Mouse (Mus musculus): ENCODE results near the gene Eif4g1. TPM values are rescaled to one million over a fixed set of nuclear protein-coding genes. Genes with fewer than 3 reads are reported as not detected.

Gene Eif4g1
- polyA plus RNA-seq, 1 experiment from 2014 or later = 113 TPM

GRCm38 (mm10) chr16:20657661-20658060 is 10.5 kb upstream of the Eif4g1 start:
- H3K27ac ChIP-seq (ENCODE audit: low read length) = no peak overlapping the region
- 88% methylated on average over 4 of the region's 4 CpGs for WGBS

DNA sequence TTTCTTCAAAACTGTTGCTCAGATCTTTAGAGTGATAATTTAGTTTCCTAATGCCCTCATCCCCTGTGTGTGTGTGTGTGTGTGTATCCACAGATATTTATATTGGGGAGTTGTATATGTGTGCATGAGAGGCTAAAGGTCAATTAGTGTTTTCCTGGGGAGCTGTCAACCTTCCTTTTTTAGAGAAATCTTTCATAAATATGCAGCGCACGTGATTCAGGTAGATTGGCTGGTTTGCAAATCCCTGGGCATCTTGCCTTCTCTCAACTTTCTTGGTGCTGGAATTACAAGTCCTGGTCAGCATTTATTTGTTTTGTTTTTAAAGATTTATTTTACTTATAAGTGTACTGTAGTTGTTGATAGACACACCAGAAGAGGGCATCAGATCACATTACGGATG is 2.2 kb downstream of the Eif4g1 start:
- H3K9me3 ChIP-seq (replicated peaks; ENCODE audit: control insufficient read depth, low read length) = no peaks in the 10 kb centered on the region
- ATAC-seq (replicated peaks; ENCODE audit: extremely low read depth, insufficient read depth, low FRiP score) = no peak
- no peak overlapping the region for H3K4me2 ChIP-seq (ENCODE audit: low read depth, low read length)
- no peak overlapping the region for H3K27ac ChIP-seq (ENCODE audit: low read length)
- WGBS = 84% methylated on average over 3 of the region's 3 CpGs
- H3K9ac ChIP-seq (ENCODE audit: low read length) = no peak overlapping the region
- H3K27me3 ChIP-seq (ENCODE audit: control insufficient read depth, insufficient read depth, low read length) = no peaks in the 10 kb centered on the region
- H3K4me3 ChIP-seq (ENCODE audit: low read length) = no peak overlapping the region
- peaks cover 15% of the 10 kb centered on the region for H3K4me1 ChIP-seq (ENCODE audit: control insufficient read depth, insufficient read depth, low read length)
- H3K36me3 ChIP-seq (ENCODE audit: control insufficient read depth, insufficient read depth) = peaks cover 1% of the 10 kb centered on the region

More at GRCm38 (mm10) chr16:20657661-20658060, 10.5 kb upstream of the Eif4g1 start:
- H3K27me3 ChIP-seq (ENCODE audit: control insufficient read depth, insufficient read depth, low read length) = no peaks in the 10 kb centered on the region
- peaks cover 78% of the 10 kb centered on the region for H3K36me3 ChIP-seq (ENCODE audit: control insufficient read depth, insufficient read depth)
- no peak overlapping the region for H3K9ac ChIP-seq (ENCODE audit: low read length)
- no peak overlapping the region for H3K4me3 ChIP-seq (ENCODE audit: low read length)
- H3K4me2 ChIP-seq (ENCODE audit: low read depth, low read length) = no peak overlapping the region
- ATAC-seq (replicated peaks; ENCODE audit: extremely low read depth, insufficient read depth, low FRiP score) = no peak
- no peaks in the 10 kb centered on the region for H3K9me3 ChIP-seq (replicated peaks; ENCODE audit: control insufficient read depth, low read length)
- peaks cover 3% of the 10 kb centered on the region for H3K4me1 ChIP-seq (ENCODE audit: control insufficient read depth, insufficient read depth, low read length)

GRCm38 (mm10) chr16:20671886-20672285 is 3.8 kb downstream of the Eif4g1 start:
- 25% methylated on average over 6 of the region's 6 CpGs for WGBS
- Histone ChIP-seq H3K4me1 (ENCODE audit: control insufficient read depth, insufficient read depth, low read length) (peaks cover 15% of the 10 kb centered on the region), H3K27me3 (ENCODE audit: control insufficient read depth, insufficient read depth, low read length) (no peaks in the 10 kb centered on the region), H3K36me3 (ENCODE audit: control insufficient read depth, insufficient read depth) (peaks cover 16% of the 10 kb centered on the region), H3K9me3 (replicated peaks; ENCODE audit: control insufficient read depth, low read length) (no peaks in the 10 kb centered on the region), H3K27ac (ENCODE audit: low read length) (no peak overlapping the region), H3K9ac (ENCODE audit: low read length) (no peak overlapping the region), H3K4me3 (ENCODE audit: low read length) (peak overlapping the region; percentile 93; the same call in 1 of the 2 replicates), H3K4me2 (ENCODE audit: low read depth, low read length) (peak overlapping the region; percentile 98)
- ATAC-seq (replicated peaks; ENCODE audit: extremely low read depth, insufficient read depth, low FRiP score) = no peak

DNA sequence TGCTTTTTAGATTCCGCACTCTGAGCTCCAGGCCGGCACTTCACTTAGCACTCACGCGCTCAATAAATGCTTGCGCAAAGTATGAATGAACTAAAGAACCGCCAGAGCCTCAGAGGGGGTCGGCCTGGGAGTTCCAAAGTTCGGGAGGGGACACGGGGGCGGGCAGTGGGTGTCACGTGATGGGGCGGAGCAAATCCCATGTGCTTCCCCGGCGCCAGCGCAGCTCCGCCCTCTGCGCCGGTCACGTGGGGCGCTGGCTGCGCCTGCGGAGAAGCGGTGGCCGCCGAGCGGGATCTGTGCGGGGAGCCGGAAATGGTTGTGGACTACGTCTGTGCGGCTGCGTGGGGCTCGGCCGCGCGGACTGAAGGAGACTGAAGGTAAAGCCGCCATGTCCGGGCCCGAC is 4.4 kb downstream of the Eif4g1 start:
- Histone ChIP-seq H3K4me1 (ENCODE audit: control insufficient read depth, insufficient read depth, low read length) (peaks cover 20% of the 10 kb centered on the region), H3K27me3 (ENCODE audit: control insufficient read depth, insufficient read depth, low read length) (no peaks in the 10 kb centered on the region), H3K4me3 (ENCODE audit: low read length) (peak overlapping the region; percentile 93), H3K9ac (ENCODE audit: low read length) (peak overlapping the region; percentile 97), H3K36me3 (ENCODE audit: control insufficient read depth, insufficient read depth) (peaks cover 22% of the 10 kb centered on the region), H3K27ac (ENCODE audit: low read length) (peak overlapping the region; percentile 96), H3K4me2 (ENCODE audit: low read depth, low read length) (peak overlapping the region; percentile 98), H3K9me3 (replicated peaks; ENCODE audit: control insufficient read depth, low read length) (no peaks in the 10 kb centered on the region)
- peak; percentile 94 for ATAC-seq (replicated peaks; ENCODE audit: extremely low read depth, insufficient read depth, low FRiP score)
- under 1% methylated on average over 38 of the region's 38 CpGs for WGBS

GRCm38 (mm10) chr16:20672965-20673705 is 5.0 kb downstream of the Eif4g1 start:
- peak overlapping the region; percentile 97 for H3K9ac ChIP-seq (ENCODE audit: low read length)
- peak overlapping the region; percentile 98 for H3K4me2 ChIP-seq (ENCODE audit: low read depth, low read length)
- ATAC-seq (replicated peaks; ENCODE audit: extremely low read depth, insufficient read depth, low FRiP score) = peak; percentile 76
- WGBS = under 1% methylated on average over 58 of the region's 78 CpGs
- no peaks in the 10 kb centered on the region for H3K9me3 ChIP-seq (replicated peaks; ENCODE audit: control insufficient read depth, low read length)
- peak overlapping the region; percentile 93 for H3K4me3 ChIP-seq (ENCODE audit: low read length)
- H3K4me1 ChIP-seq (ENCODE audit: control insufficient read depth, insufficient read depth, low read length) = peaks cover 25% of the 10 kb centered on the region
- H3K27ac ChIP-seq (ENCODE audit: low read length) = peak overlapping the region; percentile 96
- peaks cover 26% of the 10 kb centered on the region for H3K36me3 ChIP-seq (ENCODE audit: control insufficient read depth, insufficient read depth)
- no peaks in the 10 kb centered on the region for H3K27me3 ChIP-seq (ENCODE audit: control insufficient read depth, insufficient read depth, low read length)

DNA sequence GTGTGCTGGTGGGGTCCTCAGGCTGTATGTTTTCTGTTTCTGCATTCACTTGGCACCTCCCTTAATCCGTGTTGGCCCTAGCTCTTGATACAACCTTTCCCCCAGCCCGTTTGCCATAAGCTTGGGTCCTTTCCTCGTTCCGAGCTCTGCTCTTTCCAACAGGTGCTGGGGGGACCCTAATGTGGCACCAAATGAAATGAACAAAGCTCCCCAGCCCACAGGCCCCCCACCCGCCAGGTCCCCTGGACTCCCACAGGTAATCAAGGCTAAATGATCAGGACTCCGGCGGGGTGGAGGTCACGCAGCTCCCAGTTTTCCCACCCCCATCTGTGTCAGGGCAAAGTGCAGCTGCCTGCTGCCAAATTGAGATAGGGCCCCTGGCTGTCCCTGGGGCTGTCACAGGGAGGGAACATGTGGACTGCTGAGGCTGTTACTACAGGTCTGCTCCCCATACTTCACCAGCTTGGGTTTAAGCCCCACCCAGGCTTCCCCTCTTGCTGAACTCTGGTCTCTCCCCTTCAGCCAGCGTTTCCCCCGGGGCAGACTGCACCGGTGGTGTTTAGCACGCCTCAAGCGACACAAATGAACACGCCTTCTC is 5.7 kb downstream of the Eif4g1 start:
- no peak; the same call in 1 of the 2 replicates for ATAC-seq (replicated peaks; ENCODE audit: extremely low read depth, insufficient read depth, low FRiP score)
- peak overlapping the region; percentile 98 for H3K4me2 ChIP-seq (ENCODE audit: low read depth, low read length)
- 4% methylated on average over 14 of the region's 14 CpGs for WGBS
- H3K4me3 ChIP-seq (ENCODE audit: low read length) = peak overlapping the region; percentile 93
- H3K27me3 ChIP-seq (ENCODE audit: control insufficient read depth, insufficient read depth, low read length) = no peaks in the 10 kb centered on the region
- H3K9ac ChIP-seq (ENCODE audit: low read length) = peak overlapping the region; percentile 97
- H3K27ac ChIP-seq (ENCODE audit: low read length) = peak overlapping the region; percentile 96
- H3K36me3 ChIP-seq (ENCODE audit: control insufficient read depth, insufficient read depth) = peaks cover 33% of the 10 kb centered on the region
- peaks cover 26% of the 10 kb centered on the region for H3K4me1 ChIP-seq (ENCODE audit: control insufficient read depth, insufficient read depth, low read length)
- H3K9me3 ChIP-seq (replicated peaks; ENCODE audit: control insufficient read depth, low read length) = no peaks in the 10 kb centered on the region

- 85% methylated on average over 6 of the region's 6 CpGs for WGBS
- Histone ChIP-seq H3K4me2 (ENCODE audit: low read depth, low read length) (no peak overlapping the region), H3K27ac (ENCODE audit: low read length) (no peak overlapping the region), H3K9me3 (replicated peaks; ENCODE audit: control insufficient read depth, low read length) (no peaks in the 10 kb centered on the region), H3K4me3 (ENCODE audit: low read length) (no peak overlapping the region), H3K4me1 (ENCODE audit: control insufficient read depth, insufficient read depth, low read length) (peaks cover 26% of the 10 kb centered on the region), H3K9ac (ENCODE audit: low read length) (no peak overlapping the region), H3K27me3 (ENCODE audit: control insufficient read depth, insufficient read depth, low read length) (no peaks in the 10 kb centered on the region), H3K36me3 (ENCODE audit: control insufficient read depth, insufficient read depth) (peaks cover 45% of the 10 kb centered on the region)
- ATAC-seq (replicated peaks; ENCODE audit: extremely low read depth, insufficient read depth, low FRiP score) = no peak
Measured at GRCm38 (mm10) chr16:20675213-20675612, 7.1 kb downstream of the Eif4g1 start.

- no peaks in the 10 kb centered on the region for H3K9me3 ChIP-seq (replicated peaks; ENCODE audit: control insufficient read depth, low read length)
- H3K4me3 ChIP-seq (ENCODE audit: low read length) = no peak overlapping the region
- peaks cover 57% of the 10 kb centered on the region for H3K36me3 ChIP-seq (ENCODE audit: control insufficient read depth, insufficient read depth)
- peaks cover 26% of the 10 kb centered on the region for H3K4me1 ChIP-seq (ENCODE audit: control insufficient read depth, insufficient read depth, low read length)
- no peak overlapping the region for H3K9ac ChIP-seq (ENCODE audit: low read length)
- ATAC-seq (replicated peaks; ENCODE audit: extremely low read depth, insufficient read depth, low FRiP score) = no peak
- no peaks in the 10 kb centered on the region for H3K27me3 ChIP-seq (ENCODE audit: control insufficient read depth, insufficient read depth, low read length)
- no peak overlapping the region for H3K4me2 ChIP-seq (ENCODE audit: low read depth, low read length)
- no peak overlapping the region for H3K27ac ChIP-seq (ENCODE audit: low read length)
- WGBS = 87% methylated on average over 4 of the region's 4 CpGs
Measured at GRCm38 (mm10) chr16:20676702-20677101, 8.6 kb downstream of the Eif4g1 start.

- 86% methylated on average over 5 of the region's 5 CpGs for WGBS
- Histone ChIP-seq H3K36me3 (ENCODE audit: control insufficient read depth, insufficient read depth) (peaks cover 64% of the 10 kb centered on the region), H3K4me2 (ENCODE audit: low read depth, low read length) (no peak overlapping the region), H3K27ac (ENCODE audit: low read length) (no peak overlapping the region), H3K4me1 (ENCODE audit: control insufficient read depth, insufficient read depth, low read length) (peaks cover 26% of the 10 kb centered on the region), H3K9me3 (replicated peaks; ENCODE audit: control insufficient read depth, low read length) (no peaks in the 10 kb centered on the region), H3K4me3 (ENCODE audit: low read length) (no peak overlapping the region), H3K27me3 (ENCODE audit: control insufficient read depth, insufficient read depth, low read length) (no peaks in the 10 kb centered on the region), H3K9ac (ENCODE audit: low read length) (no peak overlapping the region)
- ATAC-seq (replicated peaks; ENCODE audit: extremely low read depth, insufficient read depth, low FRiP score) = no peak
Measured at GRCm38 (mm10) chr16:20677380-20677779, 9.3 kb downstream of the Eif4g1 start.

Measured in heart, embryonic 16.5 days (tissue).